Mouse (Mus musculus): Measurements from ENCODE around the gene Katnal1. TPM values are rescaled to one million over a fixed set of nuclear protein-coding genes. Genes with fewer than 3 reads are reported as not detected.

The Katnal1 gene
- total RNA-seq, 2 experiments from 2014 or later: 2.5 to 3.1 TPM

DNA sequence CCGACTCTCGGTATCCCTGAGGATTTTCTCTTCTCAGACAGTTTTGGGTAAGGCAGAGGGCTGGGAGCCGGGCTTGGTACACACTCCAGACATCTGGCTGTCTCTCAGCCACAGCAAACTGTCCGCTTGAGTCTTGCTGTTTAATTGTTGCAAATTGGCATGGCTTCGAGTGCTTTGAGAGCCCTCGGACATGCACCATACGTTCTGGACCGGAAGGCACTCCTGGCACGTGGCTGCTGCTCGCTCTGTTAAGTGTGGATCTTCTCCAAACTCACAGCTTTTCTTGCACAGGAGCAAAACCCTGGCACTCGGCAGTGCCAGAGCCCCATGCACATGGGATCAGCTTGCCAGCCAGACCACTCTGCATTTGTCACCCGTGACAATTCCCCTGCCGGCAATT, 106.3 kb downstream of the Katnal1 start:
- ATAC-seq (ENCODE audit: poor library complexity, severe bottlenecking): no peak

Other genes with a start within 250 kb of the Katnal1 start
- gene Gm42791, start 65.8 kb upstream of the Katnal1 start, total RNA-seq (2015): not detected in 2 replicates
- not detected in 2 replicates for gene Gm42791, start 65.8 kb upstream of the Katnal1 start, total RNA-seq (2017)

Data from megakaryocyte, adult 5-6 weeks (primary cell).